8 mouse cellular contexts compared by ENCODE assay signal in the genomic region with DNA sequence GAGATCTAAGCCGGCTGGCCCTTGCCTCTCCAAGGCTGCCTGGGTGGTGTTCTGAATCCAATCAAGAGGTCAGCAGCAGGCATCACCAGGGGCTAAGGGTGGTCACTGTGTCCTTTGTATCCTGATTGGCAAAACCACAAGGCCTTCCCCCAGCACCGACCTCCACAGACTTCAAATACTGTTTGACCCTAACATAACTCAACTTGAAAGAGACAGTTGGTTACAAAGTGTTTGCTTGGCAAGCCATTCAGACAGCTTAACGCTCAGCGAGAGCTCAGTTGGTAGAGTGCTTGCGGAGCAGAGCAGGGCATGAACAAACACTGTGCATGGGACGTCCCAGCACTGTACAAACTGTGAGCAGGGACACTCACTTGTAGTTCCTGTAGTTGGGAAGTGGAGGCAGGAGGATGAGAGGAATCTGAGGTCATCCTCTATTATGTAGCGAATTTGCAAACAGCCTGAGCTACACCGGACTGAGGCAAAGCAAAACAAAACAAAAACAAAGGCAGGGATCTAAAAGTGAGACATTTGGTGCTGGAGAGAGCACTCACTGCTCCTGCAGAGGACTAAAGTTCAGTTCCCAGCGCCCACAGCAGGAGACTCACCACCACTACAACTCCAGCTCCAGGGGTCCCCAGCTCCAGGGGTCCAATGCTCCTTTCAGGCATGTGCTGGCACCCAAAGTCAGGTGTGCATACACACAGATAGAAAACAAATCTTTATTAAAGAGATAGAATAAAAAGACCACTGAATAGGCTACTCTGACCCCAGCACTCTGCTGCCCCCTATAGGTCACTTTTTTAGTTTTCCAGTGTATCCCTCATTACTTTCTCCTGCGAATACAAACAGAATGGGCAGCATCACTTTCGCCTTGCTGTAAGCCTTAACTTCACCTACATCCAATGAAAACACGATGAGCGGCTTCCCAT.
DNase-seq lines count a peak whose midpoint lies in the region; TF ChIP-seq lines count a peak whose summit lies in the region.
"Had no signal": no experiment of that assay in that cellular context is flagged by ENCODE, and none has a peak within 500 bp of the region (broad histone marks: within the 10 kb centered on the region; RNA-seq: fewer than 3 reads in every experiment).

No protein-coding gene starts in this region.

- peak in 1 of 2 experiments; percentile 59 for DNase-seq in layer of hippocampus, adult 2 months (ENCODE audit: low spot score in 2 of 2)
- DNase-seq in layer of hippocampus, postnatal 36 days = no peak
- no peak for DNase-seq in MEL (ENCODE audit: low read depth, low spot score)
- no peak for DNase-seq in brain, embryonic 14.5 days (ENCODE audit: low read depth)
- DNase-seq in kidney, postnatal 14 days = peak; percentile 61
- peak; percentile 62 for DNase-seq in testis, postnatal 10 days (ENCODE audit: low spot score)
- DNase-seq in urinary bladder, adult 18-20 months (ENCODE audit: low spot score in 2 of 2) = no peak

- no peaks in the 10 kb centered on the region for H3K4me1 ChIP-seq in MEL (ENCODE audit: control insufficient read depth in 1 of 2, insufficient read depth in 2 of 2, low read length in 2 of 2)

- TF ChIP-seq EP300 in MEL (IDR thresholded peaks at IDR 0.05; ENCODE audit: low read depth in 1 of 2, low read length in 2 of 2) = no peak

- no peak overlapping the region for H3K4me3 ChIP-seq in layer of hippocampus, adult 2 months
- no peak overlapping the region for H3K4me3 ChIP-seq in MEL (ENCODE audit: control insufficient read depth in 1 of 2, insufficient read depth in 1 of 2, low read depth in 2 of 2, low read length in 2 of 2)
- H3K4me3 ChIP-seq: embryonic facial prominence, embryonic 13.5 days had no signal

- no peaks in the 10 kb centered on the region for H3K79me2 ChIP-seq in MEL (ENCODE audit: control insufficient read depth, insufficient read depth, low read length, poor library complexity)

- TF ChIP-seq POLR2A in MEL (IDR thresholded peaks at IDR 0.05; ENCODE audit: control insufficient read depth in 1 of 2, insufficient read depth in 1 of 2, low read depth in 1 of 2, low read length in 2 of 2, poor library complexity in 1 of 2) = no peak
- TF ChIP-seq POLR2A in brain, embryonic 14.5 days (IDR thresholded peaks at IDR 0.05; ENCODE audit: borderline replicate concordance, extremely low read depth, insufficient read depth, insufficient read length, poor library complexity, severe bottlenecking) = no peak

- no peak overlapping the region for H3K27ac ChIP-seq in layer of hippocampus, adult 2 months
- H3K27ac ChIP-seq in MEL (ENCODE audit: control insufficient read depth, low read depth, low read length) = no peak overlapping the region
- H3K27ac ChIP-seq: embryonic facial prominence, embryonic 13.5 days had no signal

- TF ChIP-seq CTCF in layer of hippocampus, adult 2 months (conservative IDR thresholded peaks at IDR 0.05) = peak; percentile 86
- peak in 2 of 3 experiments; percentile 13 to 27; a peak in 1 of 6 replicates for TF ChIP-seq CTCF in MEL (IDR thresholded peaks at IDR 0.05 in 2 of 3, conservative IDR thresholded peaks at IDR 0.05 in 1 of 3; ENCODE audit: control insufficient read depth in 1 of 3, insufficient read depth in 1 of 3, low read depth in 2 of 3, low read length in 3 of 3, poor library complexity in 1 of 3, severe bottlenecking in 1 of 3)
- peak; percentile 45; the same call in 1 of the 2 replicates for TF ChIP-seq CTCF in brain, embryonic 14.5 days (IDR thresholded peaks at IDR 0.05; ENCODE audit: borderline replicate concordance, extremely low read depth, insufficient read depth, insufficient read length)

- no peaks in the 10 kb centered on the region for H3K27me3 ChIP-seq in MEL (ENCODE audit: control insufficient read depth in 1 of 2, insufficient read depth in 2 of 2, low read length in 2 of 2)
- H3K27me3 ChIP-seq: embryonic facial prominence, embryonic 13.5 days had no signal

- no peaks in the 10 kb centered on the region for H3K9me3 ChIP-seq in MEL (replicated peaks; ENCODE audit: insufficient read depth, low read length)
- H3K9me3 ChIP-seq: embryonic facial prominence, embryonic 13.5 days had no signal

- H3K36me3 ChIP-seq in MEL (ENCODE audit: control insufficient read depth in 1 of 2, insufficient read depth in 2 of 2, low read length in 2 of 2) = no peaks in the 10 kb centered on the region
- H3K36me3 ChIP-seq: embryonic facial prominence, embryonic 13.5 days had no signal

- no peak for TF ChIP-seq RAD21 in MEL (IDR thresholded peaks at IDR 0.05; ENCODE audit: low read depth, low read length)

- no peak overlapping the region for H3K9ac ChIP-seq in MEL (ENCODE audit: control insufficient read depth, low read depth, low read length, poor library complexity, severe bottlenecking)
- H3K9ac ChIP-seq: embryonic facial prominence, embryonic 13.5 days had no signal

TF ChIP-seq in MEL, 35 proteins besides CTCF, POLR2A, EP300 and RAD21:
- no peak for TF ChIP-seq TCF12 (IDR thresholded peaks at IDR 0.05; ENCODE audit: low read depth, low read length)
- TF ChIP-seq MYB (IDR thresholded peaks at IDR 0.05; ENCODE audit: low read depth, low read length) = no peak
- TF ChIP-seq BHLHE40 (IDR thresholded peaks at IDR 0.05; ENCODE audit: borderline replicate concordance, low read depth, low read length) = no peak
- TF ChIP-seq USF1 (IDR thresholded peaks at IDR 0.05; ENCODE audit: low read depth, low read length) = no peak
- TF ChIP-seq MYC (IDR thresholded peaks at IDR 0.05; ENCODE audit: low read depth, low read length) = no peak
- no peak for TF ChIP-seq ETS1 (IDR thresholded peaks at IDR 0.05; ENCODE audit: low read depth, low read length)
- TF ChIP-seq MAX (IDR thresholded peaks at IDR 0.05; ENCODE audit: low read length) = no peak

Comparison
In these comparisons a context has a peak if more than half of its experiments do, and no peak if none do; other contexts are left out.
1. DNase-seq: peak in kidney, postnatal 14 days (single experiment) and testis, postnatal 10 days (single experiment); none in layer of hippocampus, postnatal 36 days (0 of 2), MEL (single experiment), brain, embryonic 14.5 days (single experiment) and urinary bladder, adult 18-20 months (0 of 2).
2. CTCF ChIP-seq: peak in every context shown above with its lines; median percentile 86 in layer of hippocampus, adult 2 months; 45 in brain, embryonic 14.5 days; 20 in MEL.